Mouse (Mus musculus): ENCODE measurements at regions not wholly inside any gene's neighbourhood (a gene's known extent, or its start where the extent isn't known, plus 50 kb on each side); places are given as distances from the start of the nearest gene placed in this dataset.
"Not testable (repeated sequence)": the region's sequence is repeated elsewhere in the genome, so short reads cannot be mapped to it uniquely, and the experiment has no call there.

- DNase-seq (ENCODE audit: low spot score in 2 of 2): no peak
Measured at GRCm38 (mm10) chr19:35639945-35640344, 417.4 kb downstream of the Htr7 start.

- DNase-seq (ENCODE audit: low spot score in 2 of 2): no peak
Measured at GRCm38 (mm10) chr19:35621771-35622170, 435.5 kb downstream of the Htr7 start.

GRCm38 (mm10) chr19:35595384-35595783 lies 461.9 kb downstream of the Htr7 start:
- DNase-seq (ENCODE audit: low spot score in 2 of 2): no peak

GRCm38 (mm10) chr19:35575979-35576378 lies 481.3 kb downstream of the Htr7 start:
- DNase-seq (ENCODE audit: low spot score in 2 of 2): peak; percentile 14 to 41

- DNase-seq (ENCODE audit: low spot score in 2 of 2): no peak
Measured at GRCm38 (mm10) chr19:35549381-35549780, 507.9 kb downstream of the Htr7 start.

- DNase-seq (ENCODE audit: low spot score in 2 of 2): no peak
Measured at GRCm38 (mm10) chr19:35536816-35537215, 520.5 kb downstream of the Htr7 start.

GRCm38 (mm10) chr19:35529276-35529675 lies 528.0 kb downstream of the Htr7 start:
- DNase-seq (ENCODE audit: low spot score in 2 of 2): peak; percentile 5 to 7

- DNase-seq (ENCODE audit: low spot score in 2 of 2): no peak
Measured at GRCm38 (mm10) chr19:35493721-35494120, 563.6 kb downstream of the Htr7 start.

- no peak for DNase-seq (ENCODE audit: low spot score in 2 of 2)
Measured at GRCm38 (mm10) chr19:35491354-35491753, 566.0 kb downstream of the Htr7 start.

- not testable (repeated sequence) for DNase-seq (ENCODE audit: low spot score in 2 of 2)
Measured at GRCm38 (mm10) chr19:35485616-35486015, 563.5 kb downstream of the Kif20b start.

GRCm38 (mm10) chr19:35482469-35482868 lies 560.3 kb downstream of the Kif20b start:
- no peak for DNase-seq (ENCODE audit: low spot score in 2 of 2)

GRCm38 (mm10) chr19:35453942-35454341 lies 531.8 kb downstream of the Kif20b start:
- DNase-seq (ENCODE audit: low spot score in 2 of 2): no peak

GRCm38 (mm10) chr19:35442466-35442865 lies 520.3 kb downstream of the Kif20b start:
- DNase-seq (ENCODE audit: low spot score in 2 of 2): peak in 1 of 2 experiments; percentile 17

GRCm38 (mm10) chr19:35438074-35438473 lies 515.9 kb downstream of the Kif20b start:
- no peak for DNase-seq (ENCODE audit: low spot score in 2 of 2)
